Mouse (Mus musculus): Measurements from ENCODE around the gene Jak2. TPM values are rescaled to one million over a fixed set of nuclear protein-coding genes. Genes with fewer than 3 reads are reported as not detected.

Gene Jak2
- polyA plus RNA-seq, 1 experiment from 2014 or later, result 6.1 TPM

DNA sequence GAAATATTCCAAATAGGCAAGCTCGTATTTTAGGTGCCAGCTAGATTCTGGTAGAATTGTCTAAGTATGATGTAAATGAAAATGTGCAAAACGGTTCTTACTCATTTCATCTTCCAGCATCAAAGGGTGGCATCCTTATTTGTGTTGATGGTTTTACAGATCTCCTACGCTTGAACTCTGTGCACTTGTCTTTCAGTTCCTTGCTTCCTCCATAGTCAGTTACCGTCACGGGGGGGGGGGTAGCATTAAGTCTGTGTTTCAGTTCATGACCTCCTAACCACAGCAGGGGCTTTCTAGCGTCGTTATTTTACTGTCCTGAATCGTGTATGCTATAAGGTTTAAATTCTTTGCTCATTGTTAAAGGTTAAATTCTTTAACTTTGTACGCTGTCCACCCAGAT is 10.0 kb downstream of the Jak2 start:
- H3K36me3 ChIP-seq (replicated peaks), result peaks cover 4% of the 10 kb centered on the region; the same call in 1 of the 2 replicates
- peaks cover 9% of the 10 kb centered on the region for H3K4me1 ChIP-seq
- H3K27ac ChIP-seq, result no peak overlapping the region
- DNase-seq (ENCODE audit: extremely low spot score, low spot score), result no peak
- no peak overlapping the region for H3K4me3 ChIP-seq
- no peaks in the 10 kb centered on the region for H3K9me3 ChIP-seq
- H3K27me3 ChIP-seq (ENCODE audit: poor library complexity, severe bottlenecking), result no peaks in the 10 kb centered on the region
- WGBS, result 83% methylated on average over 9 of the region's 9 CpGs

GRCm38 (mm10) chr19:29263492-29263891 is 11.9 kb downstream of the Jak2 start:
- H3K9me3 ChIP-seq, result no peaks in the 10 kb centered on the region
- WGBS, result 87% methylated on average over 1 of the region's 1 CpGs
- H3K4me3 ChIP-seq, result no peak overlapping the region
- no peak for DNase-seq (ENCODE audit: extremely low spot score, low spot score)
- H3K27me3 ChIP-seq (ENCODE audit: poor library complexity, severe bottlenecking), result no peaks in the 10 kb centered on the region
- no peak overlapping the region for H3K27ac ChIP-seq
- H3K36me3 ChIP-seq (replicated peaks), result peaks cover 8% of the 10 kb centered on the region
- H3K4me1 ChIP-seq, result peaks cover 12% of the 10 kb centered on the region

DNA sequence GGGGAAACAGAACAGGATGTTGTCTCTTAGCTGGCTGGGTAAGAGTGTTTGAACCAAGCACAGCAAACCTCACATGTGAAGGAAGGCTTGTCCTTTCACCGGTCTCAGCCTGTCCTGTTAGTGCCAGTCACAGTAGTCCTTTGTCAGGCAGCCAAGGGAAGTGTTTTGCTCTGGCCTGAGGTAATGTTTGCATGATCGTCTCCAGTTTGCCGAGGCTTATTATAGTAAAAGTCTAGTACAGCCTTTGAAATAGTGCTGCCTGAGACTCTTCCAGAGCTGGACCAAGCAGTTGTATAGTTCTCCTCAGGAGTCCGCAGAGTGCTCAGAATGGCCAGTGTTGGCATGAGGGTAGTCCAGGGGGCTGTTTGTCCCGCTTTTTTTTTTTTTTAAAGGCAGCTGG is 13.9 kb downstream of the Jak2 start:
- peaks cover 12% of the 10 kb centered on the region for H3K4me1 ChIP-seq
- peak overlapping the region; percentile 36; the same call in 1 of the 2 replicates for H3K27ac ChIP-seq
- H3K9me3 ChIP-seq, result no peaks in the 10 kb centered on the region
- DNase-seq (ENCODE audit: extremely low spot score, low spot score), result no peak
- H3K27me3 ChIP-seq (ENCODE audit: poor library complexity, severe bottlenecking), result no peaks in the 10 kb centered on the region
- 34% methylated on average over 5 of the region's 5 CpGs for WGBS
- no peak overlapping the region for H3K4me3 ChIP-seq
- peaks cover 8% of the 10 kb centered on the region for H3K36me3 ChIP-seq (replicated peaks)

DNA sequence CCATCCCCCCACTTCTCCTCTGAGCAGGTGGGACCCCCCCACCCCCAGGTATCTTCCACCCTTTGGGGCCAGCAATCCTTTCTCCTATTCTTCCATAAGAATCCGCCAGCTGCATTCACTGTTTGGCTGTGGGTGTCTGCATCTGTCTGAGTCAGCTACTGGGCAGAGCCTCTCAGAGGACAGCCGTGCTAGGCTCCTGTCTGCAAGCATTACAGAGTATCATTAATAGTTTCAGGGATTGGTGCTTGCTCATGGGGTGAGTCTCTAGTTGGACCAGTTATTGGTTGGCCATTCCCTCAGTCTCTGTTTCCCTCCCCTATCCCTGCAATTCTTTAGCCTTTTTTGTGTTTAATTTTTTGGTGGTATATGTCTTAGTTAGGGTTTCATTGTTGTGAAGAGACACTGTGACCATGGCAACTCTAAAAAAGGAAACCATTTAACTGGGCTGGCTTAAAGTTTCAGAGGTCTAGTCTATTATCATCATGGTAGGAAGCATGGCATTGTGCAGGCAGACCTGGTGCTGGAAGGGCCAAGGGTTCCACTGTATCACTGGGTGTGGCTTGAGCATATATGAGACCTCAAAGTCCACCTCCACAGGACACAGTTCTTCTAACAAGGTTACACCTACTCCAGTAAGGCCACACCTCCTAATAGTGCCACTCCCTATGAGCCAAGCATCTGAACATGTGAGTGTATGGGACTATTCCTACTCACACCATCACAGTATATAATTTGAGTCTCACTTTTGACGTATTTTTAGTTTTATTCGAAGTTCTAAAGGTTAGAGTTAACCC is 15.6 kb downstream of the Jak2 start:
- WGBS, result 86% methylated on average over 4 of the region's 4 CpGs
- Histone ChIP-seq H3K4me1 (peaks cover 12% of the 10 kb centered on the region), H3K27ac (no peak overlapping the region), H3K36me3 (replicated peaks) (peaks cover 8% of the 10 kb centered on the region), H3K27me3 (ENCODE audit: poor library complexity, severe bottlenecking) (no peaks in the 10 kb centered on the region), H3K9me3 (no peaks in the 10 kb centered on the region), H3K4me3 (no peak overlapping the region)
- DNase-seq (ENCODE audit: extremely low spot score, low spot score), result no peak

DNA sequence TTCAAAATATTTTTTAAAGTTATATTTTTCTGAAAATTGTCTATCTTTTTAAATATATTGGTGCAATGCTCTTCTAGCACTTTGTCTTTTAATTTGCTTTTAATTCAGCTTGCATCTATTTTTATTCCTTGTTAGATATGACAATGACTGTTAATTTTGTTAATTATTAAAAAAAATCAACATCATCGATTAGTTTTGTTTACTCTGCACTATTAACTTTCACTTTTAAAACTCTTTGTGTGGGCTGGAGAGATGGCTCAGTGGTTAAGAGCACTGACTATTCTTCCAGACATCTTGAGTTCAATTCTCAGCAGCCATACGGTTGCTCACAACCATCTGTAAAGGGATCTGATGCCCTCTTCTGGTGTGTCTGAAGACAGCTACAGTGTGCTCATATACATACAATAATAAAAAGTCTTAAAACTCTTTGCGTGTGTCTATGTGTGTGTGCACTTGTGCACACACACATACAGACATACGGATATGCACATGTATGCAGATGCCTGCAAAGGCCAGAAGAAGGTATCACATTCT is 17.2 kb downstream of the Jak2 start:
- DNase-seq (ENCODE audit: extremely low spot score, low spot score), result no peak
- Histone ChIP-seq H3K27me3 (ENCODE audit: poor library complexity, severe bottlenecking) (no peaks in the 10 kb centered on the region), H3K9me3 (no peaks in the 10 kb centered on the region), H3K36me3 (replicated peaks) (peaks cover 3% of the 10 kb centered on the region), H3K4me3 (no peak overlapping the region), H3K27ac (no peak overlapping the region), H3K4me1 (peaks cover 12% of the 10 kb centered on the region)
- WGBS, result 93% methylated on average over 4 of the region's 4 CpGs

DNA sequence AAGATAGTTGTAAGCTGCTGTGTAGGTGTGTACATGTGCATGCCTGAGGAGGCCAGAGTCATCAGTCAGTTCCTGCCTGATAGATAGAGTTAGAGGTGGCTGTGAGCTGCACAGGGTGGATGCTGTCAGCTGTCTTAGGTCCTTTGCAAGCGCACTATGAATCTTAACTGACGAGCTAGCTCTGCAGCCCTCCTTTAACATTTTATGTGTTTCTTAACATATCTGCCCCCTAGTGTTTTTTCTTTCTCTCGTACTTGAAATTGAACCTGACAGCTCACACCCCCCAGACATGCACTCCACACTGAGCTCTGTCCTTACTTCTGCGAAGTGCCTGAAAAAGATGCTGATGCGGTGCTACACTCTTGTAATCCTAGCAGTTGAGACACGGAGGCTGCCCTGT is 18.6 kb downstream of the Jak2 start:
- 66% methylated on average over 6 of the region's 6 CpGs for WGBS
- Histone ChIP-seq H3K9me3 (no peaks in the 10 kb centered on the region), H3K36me3 (replicated peaks) (peaks cover 6% of the 10 kb centered on the region), H3K27me3 (ENCODE audit: poor library complexity, severe bottlenecking) (no peaks in the 10 kb centered on the region), H3K4me1 (peaks cover 11% of the 10 kb centered on the region), H3K27ac (no peak overlapping the region), H3K4me3 (no peak overlapping the region)
- no peak for DNase-seq (ENCODE audit: extremely low spot score, low spot score)

GRCm38 (mm10) chr19:29271147-29271578 is 19.5 kb downstream of the Jak2 start:
- 89% methylated on average over 12 of the region's 12 CpGs for WGBS
- 0 out of 2 replicates have a peak, but pooled peaks cover 2% of the 10 kb centered on the region for H3K4me1 ChIP-seq
- no peak overlapping the region for H3K27ac ChIP-seq
- H3K4me3 ChIP-seq, result no peak overlapping the region
- H3K36me3 ChIP-seq (replicated peaks), result peaks cover 7% of the 10 kb centered on the region
- no peaks in the 10 kb centered on the region for H3K27me3 ChIP-seq (ENCODE audit: poor library complexity, severe bottlenecking)
- no peak for DNase-seq (ENCODE audit: extremely low spot score, low spot score)
- H3K9me3 ChIP-seq, result no peaks in the 10 kb centered on the region

- whole genome bisulfite sequencing, result 91% methylated on average over 3 of the region's 3 CpGs
- H3K36me3 ChIP-seq (replicated peaks), result peaks cover 13% of the 10 kb centered on the region
- no peak overlapping the region for H3K4me3 ChIP-seq
- no peaks in the 10 kb centered on the region for H3K27me3 ChIP-seq (ENCODE audit: poor library complexity, severe bottlenecking)
- no peaks in the 10 kb centered on the region for H3K4me1 ChIP-seq
- DNase-seq (ENCODE audit: extremely low spot score, low spot score), result no peak
- no peaks in the 10 kb centered on the region for H3K9me3 ChIP-seq
- no peak overlapping the region for H3K27ac ChIP-seq
Measured at GRCm38 (mm10) chr19:29272011-29272809, 20.6 kb downstream of the Jak2 start.

GRCm38 (mm10) chr19:29276414-29276813 is 24.8 kb downstream of the Jak2 start:
- H3K27me3 ChIP-seq (ENCODE audit: poor library complexity, severe bottlenecking), result no peaks in the 10 kb centered on the region
- no peaks in the 10 kb centered on the region for H3K9me3 ChIP-seq
- H3K4me3 ChIP-seq, result no peak overlapping the region
- no peak overlapping the region for H3K27ac ChIP-seq
- WGBS, result 93% methylated on average over 4 of the region's 4 CpGs
- peaks cover 18% of the 10 kb centered on the region for H3K36me3 ChIP-seq (replicated peaks)
- no peak for DNase-seq (ENCODE audit: extremely low spot score, low spot score)
- H3K4me1 ChIP-seq, result no peaks in the 10 kb centered on the region

DNA sequence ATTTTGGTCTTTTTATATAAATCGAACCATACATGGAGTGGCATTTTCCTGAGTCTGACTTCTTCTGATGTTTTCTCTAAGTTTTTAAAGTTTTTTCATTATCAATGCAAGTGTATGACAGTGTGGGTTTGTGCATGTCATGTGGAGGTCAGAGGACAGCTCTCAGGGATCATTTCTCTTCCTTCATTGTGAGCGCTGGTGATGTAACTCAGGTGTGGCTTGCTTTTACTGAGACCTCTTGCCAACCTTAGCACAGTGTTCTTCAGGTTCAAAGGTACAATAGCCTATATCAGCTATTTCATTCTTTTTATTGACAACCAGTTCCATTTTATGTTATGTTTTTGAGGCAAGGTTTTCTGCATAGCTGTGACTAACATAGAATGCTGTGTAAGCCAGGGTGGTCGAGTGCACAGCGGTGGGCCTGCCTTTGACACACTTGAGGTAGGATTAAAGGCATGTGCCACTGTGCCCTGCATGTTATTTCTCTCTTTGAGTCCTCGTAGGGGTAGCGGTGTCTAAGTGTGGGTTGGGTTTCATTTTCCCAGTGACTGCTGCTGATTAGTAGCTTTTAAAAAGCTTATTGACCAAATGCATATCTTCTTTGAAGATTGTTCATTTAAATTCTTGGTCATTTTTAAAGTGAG is 27.4 kb downstream of the Jak2 start:
- Histone ChIP-seq H3K4me3 (no peak overlapping the region), H3K9me3 (no peaks in the 10 kb centered on the region), H3K36me3 (replicated peaks) (peaks cover 22% of the 10 kb centered on the region), H3K27me3 (ENCODE audit: poor library complexity, severe bottlenecking) (no peaks in the 10 kb centered on the region), H3K27ac (no peak overlapping the region), H3K4me1 (no peaks in the 10 kb centered on the region)
- WGBS, result 88% methylated on average over 6 of the region's 6 CpGs
- DNase-seq (ENCODE audit: extremely low spot score, low spot score), result no peak

DNA sequence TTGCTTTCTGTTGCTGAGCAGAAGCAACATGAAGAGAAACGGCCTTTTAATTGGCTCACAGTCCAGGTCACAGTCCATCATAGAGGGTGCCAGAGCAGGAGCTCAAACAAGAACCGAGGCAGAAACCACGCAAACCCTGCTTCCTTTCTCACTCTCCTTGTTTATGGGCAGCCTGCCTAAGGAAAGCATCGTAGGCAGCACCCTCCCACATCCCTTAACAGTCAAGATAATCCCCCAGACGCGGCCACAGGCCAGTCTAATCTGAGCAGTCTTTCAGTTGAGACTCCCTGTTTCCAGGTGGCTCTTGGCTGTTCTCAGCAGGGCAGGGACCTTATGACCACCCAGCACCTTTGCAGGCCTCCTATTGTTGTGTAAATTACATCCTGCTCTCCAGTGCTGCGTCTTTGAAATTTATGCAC is 33.8 kb downstream of the Jak2 start:
- no peak for DNase-seq (ENCODE audit: extremely low spot score, low spot score)
- Histone ChIP-seq H3K27me3 (ENCODE audit: poor library complexity, severe bottlenecking) (no peaks in the 10 kb centered on the region), H3K27ac (0 out of 2 replicates have a peak overlapping the region, but pooled peaks have one; percentile 30), H3K36me3 (replicated peaks) (peaks cover 12% of the 10 kb centered on the region), H3K4me3 (no peak overlapping the region), H3K4me1 (peaks cover 12% of the 10 kb centered on the region), H3K9me3 (no peaks in the 10 kb centered on the region)
- 20% methylated on average over 7 of the region's 7 CpGs for WGBS

DNA sequence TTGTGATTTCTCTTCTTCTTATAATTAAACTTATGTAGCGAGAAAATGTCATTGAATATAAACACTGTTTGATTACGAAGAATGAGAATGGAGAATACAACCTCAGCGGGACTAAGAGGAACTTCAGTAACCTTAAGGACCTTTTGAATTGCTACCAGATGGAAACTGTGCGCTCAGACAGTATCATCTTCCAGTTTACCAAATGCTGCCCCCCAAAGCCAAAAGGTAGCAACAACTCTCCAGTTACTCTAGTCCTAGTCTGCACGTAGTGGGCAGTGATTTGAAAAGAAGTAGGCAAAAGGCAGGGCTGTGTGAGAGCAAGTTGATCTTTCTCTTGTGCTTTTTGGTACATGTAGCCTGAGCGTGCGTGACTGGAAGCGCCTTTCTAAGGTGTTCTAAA is 36.2 kb downstream of the Jak2 start:
- DNase-seq (ENCODE audit: extremely low spot score, low spot score), result no peak
- Histone ChIP-seq H3K36me3 (replicated peaks) (peaks cover 30% of the 10 kb centered on the region), H3K27ac (no peak overlapping the region), H3K4me3 (no peak overlapping the region), H3K27me3 (ENCODE audit: poor library complexity, severe bottlenecking) (no peaks in the 10 kb centered on the region), H3K9me3 (no peaks in the 10 kb centered on the region), H3K4me1 (peaks cover 12% of the 10 kb centered on the region)
- WGBS, result 70% methylated on average over 8 of the region's 8 CpGs
